Mouse (Mus musculus): ENCODE data around the gene Vmn2r115.
"Not testable (repeated sequence)": the region's sequence is repeated elsewhere in the genome, so short reads cannot be mapped to it uniquely, and the experiment has no call there.

Gene Vmn2r115

GRCm38 (mm10) chr17:23343441-23343840 is at the start of gene Vmn2r115:
Gene Vmn2r115 (plus strand): TSS chr17:23343741.
- DNase-seq (ENCODE audit: low spot score in 2 of 2): not testable (repeated sequence)

GRCm38 (mm10) chr17:23312437-23312836 is 31.1 kb upstream of the Vmn2r115 start, which contains the start of gene Vmn2r114:
Gene Vmn2r114 (minus strand): TSS chr17:23312537.
- DNase-seq (ENCODE audit: low spot score in 2 of 2): not testable (repeated sequence)

- DNase-seq (ENCODE audit: low spot score in 2 of 2): no peak
These were observed 12.9 kb upstream of the Vmn2r115 start for GRCm38 (mm10) chr17:23330657-23331056.

GRCm38 (mm10) chr17:23351644-23352043 is 8.1 kb downstream of the Vmn2r115 start:
- no peak for DNase-seq (ENCODE audit: low spot score in 2 of 2)

- not testable (repeated sequence) for DNase-seq (ENCODE audit: low spot score in 2 of 2)
These were observed 40.8 kb downstream of the Vmn2r115 start, which contains the start of gene Vmn2r116 for GRCm38 (mm10) chr17:23384304-23384703. Gene Vmn2r116 (plus strand): TSS chr17:23384604.

Measured in spleen, postnatal 4 days (tissue).